Mouse (Mus musculus) neural tube, embryonic 14.5 days (tissue): ENCODE measurements around the gene Lactbl1. TPM values are rescaled to one million over a fixed set of nuclear protein-coding genes. Genes with fewer than 3 reads are reported as not detected.

Experiments
- ATAC-seq: fragments of 200-750 bp; cut with Nextera tagmentation; 2 replicates; pipeline ENCODE4 v1.8.0; 2017; ENCODE audit warnings: low read depth, mild to moderate bottlenecking, moderate TSS enrichment, moderate library complexity
- H3K27ac ChIP-seq: fragments of 300-500 bp; sonication (generic); 2 replicates; pipeline ENCODE4 v1.5.1; 2014; ENCODE audit warnings: low read depth, mild to moderate bottlenecking, control low read depth, low read length, moderate library complexity, mixed read lengths
- H3K27me3 ChIP-seq: fragments of 300-500 bp; sonication (generic); 2 replicates; pipeline ENCODE4 v1.6.1; 2014; ENCODE audit warnings: low read length; ENCODE audit not compliant: control insufficient read depth, insufficient read depth
- H3K36me3 ChIP-seq: fragments of 300-500 bp; sonication (generic); 2 replicates; pipeline ENCODE4 v1.6.1; 2014; ENCODE audit warnings: low read length, mixed read lengths; ENCODE audit not compliant: control insufficient read depth, insufficient read depth
- H3K4me1 ChIP-seq: fragments of 300-500 bp; sonication (generic); 2 replicates; pipeline ENCODE4 v1.6.1; 2014; ENCODE audit warnings: low read length; ENCODE audit not compliant: control insufficient read depth, insufficient read depth
- H3K4me2 ChIP-seq: fragments of 300-500 bp; sonication (generic); 2 replicates; pipeline ENCODE4 v1.6.1; 2014; ENCODE audit warnings: mild to moderate bottlenecking, low read depth, low read length, control low read depth
- H3K4me3 ChIP-seq: fragments of 300-500 bp; sonication (generic); 2 replicates; pipeline ENCODE4 v1.5.1; 2014; ENCODE audit warnings: low read depth, low read length, control low read depth, mixed read lengths
- H3K9ac ChIP-seq: fragments of 300-500 bp; sonication (generic); replicated peaks from 2 replicates; pipeline ENCODE4 v1.6.1; 2014; ENCODE audit warnings: low read depth, mild to moderate bottlenecking, control low read depth, low read length, mixed read lengths
- H3K9me3 ChIP-seq: fragments of 300-500 bp; sonication (generic); 2 replicates; pipeline ENCODE4 v1.6.1; 2016; ENCODE audit warnings: low read length; ENCODE audit not compliant: control insufficient read depth
- WGBS: fragments of 180-500 bp; shearing (Covaris S2); extraction: QIAGEN DNeasy Blood & Tissue Kit; methylation state at CpG from one replicate; pipeline ENCODE4 v1.1.7; 2014; 5-methylcytosine and 5-hydroxymethylcytosine counted together
- polyA plus RNA-seq: library from polyadenylated mRNA; unstranded; fragments of >200 nt; fragmentation: Nextera tagmentation; extraction: Ambion mirVana; gene quantifications from 2 replicates; pipeline ENCODE4 v1.2.1, GENCODE M21; 2014

Lactbl1 gene
- polyA plus RNA-seq, 1 experiment from 2014 or later = not detected

- Histone ChIP-seq H3K4me1 (peaks cover 10% of the 10 kb centered on the region), H3K36me3 (no peaks in the 10 kb centered on the region), H3K4me2 (peak overlapping the region; percentile 85), H3K4me3 (peak overlapping the region; percentile 97), H3K9ac (no peak overlapping the region), H3K27ac (no peak overlapping the region), H3K9me3 (no peaks in the 10 kb centered on the region), H3K27me3 (peaks cover 3% of the 10 kb centered on the region; the same call in 1 of the 2 replicates)
- no peak for ATAC-seq
- WGBS = 93% methylated on average over 2 of the region's 2 CpGs
These were observed 21.9 kb upstream of the Lactbl1 start for GRCm38 (mm10) chr4:136600536-136600935.

GRCm38 (mm10) chr4:136601476-136601875, 20.9 kb upstream of the Lactbl1 start:
- peak overlapping the region; percentile 97 for H3K4me3 ChIP-seq
- under 1% methylated on average over 13 of the region's 13 CpGs for WGBS
- H3K9me3 ChIP-seq = no peaks in the 10 kb centered on the region
- H3K9ac ChIP-seq = peak overlapping the region; percentile 96
- no peaks in the 10 kb centered on the region for H3K36me3 ChIP-seq
- peak overlapping the region; percentile 94 for H3K27ac ChIP-seq
- peak overlapping the region; percentile 85 for H3K4me2 ChIP-seq
- no peak for ATAC-seq
- H3K27me3 ChIP-seq = peaks cover 3% of the 10 kb centered on the region; the same call in 1 of the 2 replicates
- H3K4me1 ChIP-seq = peaks cover 10% of the 10 kb centered on the region

DNA sequence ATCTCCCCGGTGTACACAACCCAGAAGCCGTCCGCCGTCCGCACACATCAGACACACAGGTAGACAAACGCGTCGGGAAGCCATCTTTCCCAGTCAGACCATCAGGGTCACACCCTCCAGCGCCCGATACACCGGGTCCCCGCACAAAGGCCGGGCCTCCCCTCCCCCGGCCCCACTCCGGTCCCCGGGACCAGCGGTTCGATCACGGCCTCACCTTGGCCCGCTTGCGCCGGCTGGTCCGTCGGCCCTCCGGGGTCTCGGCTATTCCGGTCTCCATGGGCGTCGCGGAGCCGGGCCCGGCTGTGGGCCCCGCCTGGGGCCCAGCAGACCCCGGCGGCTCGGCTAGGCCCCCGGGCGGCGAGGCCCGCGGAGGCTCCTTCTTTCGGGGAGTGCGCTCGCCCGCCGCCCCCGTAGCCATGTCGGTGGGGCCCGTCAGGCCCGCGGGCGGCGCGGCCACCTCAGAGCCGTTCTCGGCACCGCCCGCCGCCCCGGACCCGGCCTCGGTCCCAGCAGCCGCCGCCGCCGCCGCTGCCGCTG, 20.3 kb upstream of the Lactbl1 start:
- H3K9me3 ChIP-seq = no peaks in the 10 kb centered on the region
- no peaks in the 10 kb centered on the region for H3K36me3 ChIP-seq
- peak overlapping the region; percentile 97 for H3K4me3 ChIP-seq
- WGBS = under 1% methylated on average over 58 of the region's 68 CpGs
- peaks cover 10% of the 10 kb centered on the region for H3K4me1 ChIP-seq
- peak overlapping the region; percentile 85 for H3K4me2 ChIP-seq
- peak overlapping the region; percentile 94 for H3K27ac ChIP-seq
- peak; percentile 62 for ATAC-seq
- H3K27me3 ChIP-seq = peaks cover 3% of the 10 kb centered on the region; the same call in 1 of the 2 replicates
- H3K9ac ChIP-seq = peak overlapping the region; percentile 96

GRCm38 (mm10) chr4:136602568-136602967, 19.9 kb upstream of the Lactbl1 start, which contains the start of gene Kdm1a:
Gene Kdm1a, minus strand, starts transcription at chr4:136602723.
- Histone ChIP-seq H3K4me3 (peak within 1 kb of the TSS; percentile 97), H3K9me3 (no peaks in the 10 kb centered on the region), H3K9ac (peak within 1 kb of the TSS; percentile 96), H3K4me2 (peak within 1 kb of the TSS; percentile 85), H3K27ac (peak within 1 kb of the TSS; percentile 94), H3K36me3 (no peaks in the 10 kb centered on the region), H3K27me3 (peaks cover 3% of the 10 kb centered on the region; the same call in 1 of the 2 replicates), H3K4me1 (peaks cover 10% of the 10 kb centered on the region)
- under 1% methylated on average over 44 of the region's 45 CpGs for WGBS
- ATAC-seq = peak; percentile 90

- 93% methylated on average over 19 of the region's 19 CpGs for WGBS
These were observed 16.5 kb upstream of the Lactbl1 start for GRCm38 (mm10) chr4:136605756-136606485.

GRCm38 (mm10) chr4:136610387-136610856, 12.0 kb upstream of the Lactbl1 start, which contains the start of gene Tex46:
Gene Tex46, plus strand, starts transcription at chr4:136610437.
- H3K9me3 ChIP-seq = no peaks in the 10 kb centered on the region
- no peaks in the 10 kb centered on the region for H3K4me1 ChIP-seq
- no peak within 1 kb of the TSS for H3K9ac ChIP-seq
- H3K27me3 ChIP-seq = no peaks in the 10 kb centered on the region
- H3K27ac ChIP-seq = no peak within 1 kb of the TSS
- 66% methylated on average over 4 of the region's 4 CpGs for WGBS
- no peak for ATAC-seq
- no peaks in the 10 kb centered on the region for H3K36me3 ChIP-seq
- H3K4me2 ChIP-seq = no peak within 1 kb of the TSS
- H3K4me3 ChIP-seq = no peak within 1 kb of the TSS

More at GRCm38 (mm10) chr4:136605756-136606485, 16.5 kb upstream of the Lactbl1 start:
- Histone ChIP-seq H3K4me1 (peaks cover 2% of the 10 kb centered on the region; the same call in 1 of the 2 replicates), H3K27ac (no peak overlapping the region), H3K4me2 (no peak overlapping the region), H3K9ac (no peak overlapping the region), H3K27me3 (peaks cover 3% of the 10 kb centered on the region; the same call in 1 of the 2 replicates), H3K9me3 (no peaks in the 10 kb centered on the region), H3K36me3 (no peaks in the 10 kb centered on the region), H3K4me3 (no peak overlapping the region)
- ATAC-seq = no peak

DNA sequence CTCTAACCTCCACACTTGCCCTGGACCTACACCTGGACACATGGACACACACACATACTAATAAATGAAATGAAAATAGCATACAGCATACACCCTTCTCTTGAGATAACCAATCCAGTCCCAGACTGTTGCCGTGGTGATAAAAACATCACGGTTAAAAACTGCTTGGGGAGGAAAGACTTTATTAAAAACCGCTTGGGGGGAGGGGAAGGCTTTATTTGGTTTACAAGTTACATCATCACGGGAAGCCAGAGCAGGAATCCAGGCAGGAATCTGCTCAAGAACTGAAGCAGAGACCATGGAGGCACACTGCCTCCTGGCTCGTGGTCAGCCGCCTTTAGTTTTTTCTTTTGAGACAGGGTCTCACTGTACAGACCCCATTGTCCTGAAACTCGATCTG, 8.8 kb upstream of the Lactbl1 start:
- no peak overlapping the region for H3K9ac ChIP-seq
- H3K4me3 ChIP-seq = no peak overlapping the region
- no peaks in the 10 kb centered on the region for H3K9me3 ChIP-seq
- H3K4me1 ChIP-seq = no peaks in the 10 kb centered on the region
- no peaks in the 10 kb centered on the region for H3K36me3 ChIP-seq
- H3K27ac ChIP-seq = no peak overlapping the region
- H3K4me2 ChIP-seq = no peak overlapping the region
- H3K27me3 ChIP-seq = no peaks in the 10 kb centered on the region
- no peak for ATAC-seq
- WGBS = 72% methylated on average over 7 of the region's 7 CpGs

DNA sequence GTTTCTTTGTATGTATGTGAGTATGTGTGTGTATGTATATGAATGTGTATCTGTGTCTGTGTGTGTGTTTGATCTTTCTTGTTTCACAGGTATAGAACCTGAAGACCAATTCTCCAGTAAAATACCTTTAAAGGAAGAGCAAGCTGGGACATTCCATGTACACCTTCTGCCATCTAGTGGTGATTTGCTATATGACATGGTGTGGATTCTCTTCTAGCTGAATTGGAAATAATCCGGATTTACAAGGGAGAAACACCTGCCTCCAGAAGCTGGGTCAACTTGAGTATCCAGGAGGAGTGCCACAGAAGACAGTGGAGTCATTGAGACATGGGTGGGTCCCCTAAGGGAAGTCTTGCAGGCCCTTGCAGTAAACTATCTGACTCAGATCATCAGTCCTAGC, 1.1 kb upstream of the Lactbl1 start:
- Histone ChIP-seq H3K36me3 (no peaks in the 10 kb centered on the region), H3K9me3 (no peaks in the 10 kb centered on the region), H3K4me3 (no peak overlapping the region), H3K27me3 (no peaks in the 10 kb centered on the region), H3K9ac (no peak overlapping the region), H3K4me2 (no peak overlapping the region), H3K27ac (no peak overlapping the region), H3K4me1 (no peaks in the 10 kb centered on the region)
- no peak for ATAC-seq
- 7% methylated on average over 1 of the region's 1 CpGs for WGBS

DNA sequence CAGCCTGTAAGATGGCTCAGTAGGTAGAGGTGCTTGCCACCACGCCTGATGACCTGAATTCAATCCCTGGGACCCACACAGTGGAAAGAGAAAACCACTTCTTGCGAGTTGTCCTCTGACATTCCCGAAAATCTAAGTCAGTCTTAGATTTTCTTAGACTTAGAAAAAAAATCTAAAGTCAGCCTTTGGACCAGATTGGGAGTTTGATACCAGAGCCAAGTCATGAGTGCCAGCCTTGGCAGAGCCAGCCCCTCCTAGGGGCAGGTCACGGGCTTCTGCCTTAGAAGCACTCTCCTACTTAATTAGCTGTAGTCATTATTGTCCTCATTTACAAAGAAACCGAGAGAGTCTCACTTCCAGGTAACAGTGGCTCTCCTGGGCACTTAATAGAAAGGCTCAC, 465 bp upstream of the Lactbl1 start:
- Histone ChIP-seq H3K4me2 (no peak overlapping the region), H3K4me1 (no peaks in the 10 kb centered on the region), H3K9ac (no peak overlapping the region), H3K36me3 (no peaks in the 10 kb centered on the region), H3K27ac (no peak overlapping the region), H3K4me3 (no peak overlapping the region), H3K27me3 (no peaks in the 10 kb centered on the region), H3K9me3 (no peaks in the 10 kb centered on the region)
- 53% methylated on average over 5 of the region's 5 CpGs for WGBS
- ATAC-seq = no peak
